Mouse (Mus musculus): ENCODE measurements at regions not wholly inside any gene's neighbourhood (a gene's known extent, or its start where the extent isn't known, plus 50 kb on each side); places are given as distances from the start of the nearest gene placed in this dataset.

GRCm38 (mm10) chr6:118330496-118330895 is 88.8 kb downstream of the Bms1 start:
- 90% methylated on average over 7 of the region's 7 CpGs for WGBS
- H3K4me1 ChIP-seq (replicated peaks), result no peaks in the 10 kb centered on the region
- H3K4me2 ChIP-seq, result no peak overlapping the region

GRCm38 (mm10) chr6:118327458-118327857 is 91.8 kb downstream of the Bms1 start:
- Histone ChIP-seq H3K27me3 (no peaks in the 10 kb centered on the region), H3K4me3 (replicated peaks) (no peak overlapping the region), H3K4me1 (replicated peaks) (no peaks in the 10 kb centered on the region), H3K27ac (no peak overlapping the region), H3K9ac (replicated peaks) (no peak overlapping the region), H3K4me2 (no peak overlapping the region), H3K36me3 (no peaks in the 10 kb centered on the region), H3K9me3 (peaks cover 4% of the 10 kb centered on the region; the same call in 1 of the 2 replicates)
- no peak for ATAC-seq (ENCODE audit: insufficient number of reproducible peaks, insufficient read depth, low FRiP score, low TSS enrichment, low read depth)
- WGBS, result 71% methylated on average over 6 of the region's 6 CpGs

More at GRCm38 (mm10) chr6:118330496-118330895, 88.8 kb downstream of the Bms1 start:
- H3K9me3 ChIP-seq, result peaks cover 4% of the 10 kb centered on the region; the same call in 1 of the 2 replicates
- ATAC-seq (ENCODE audit: insufficient number of reproducible peaks, insufficient read depth, low FRiP score, low TSS enrichment, low read depth), result no peak
- H3K27me3 ChIP-seq, result no peaks in the 10 kb centered on the region
- H3K4me3 ChIP-seq (replicated peaks), result no peak overlapping the region
- no peak overlapping the region for H3K27ac ChIP-seq
- no peaks in the 10 kb centered on the region for H3K36me3 ChIP-seq
- no peak overlapping the region for H3K9ac ChIP-seq (replicated peaks)

- ATAC-seq (ENCODE audit: insufficient number of reproducible peaks, insufficient read depth, low FRiP score, low TSS enrichment, low read depth), result no peak
- no peaks in the 10 kb centered on the region for H3K4me1 ChIP-seq (replicated peaks)
- H3K4me3 ChIP-seq (replicated peaks), result no peak overlapping the region
- H3K4me2 ChIP-seq, result no peak overlapping the region
- no peaks in the 10 kb centered on the region for H3K36me3 ChIP-seq
- H3K27ac ChIP-seq, result no peak overlapping the region
- 96% methylated on average over 1 of the region's 1 CpGs for WGBS
- no peak overlapping the region for H3K9ac ChIP-seq (replicated peaks)
- H3K9me3 ChIP-seq, result peaks cover 4% of the 10 kb centered on the region; the same call in 1 of the 2 replicates
- H3K27me3 ChIP-seq, result no peaks in the 10 kb centered on the region
Measured at GRCm38 (mm10) chr6:118325681-118326080, 93.6 kb downstream of the Bms1 start.

- no peaks in the 10 kb centered on the region for H3K36me3 ChIP-seq
- H3K9me3 ChIP-seq, result no peaks in the 10 kb centered on the region
- no peak for ATAC-seq (ENCODE audit: insufficient number of reproducible peaks, insufficient read depth, low FRiP score, low TSS enrichment, low read depth)
- H3K9ac ChIP-seq (replicated peaks), result no peak overlapping the region
- H3K27ac ChIP-seq, result no peak overlapping the region
- no peaks in the 10 kb centered on the region for H3K27me3 ChIP-seq
- H3K4me1 ChIP-seq (replicated peaks), result no peaks in the 10 kb centered on the region
- no peak overlapping the region for H3K4me2 ChIP-seq
- H3K4me3 ChIP-seq (replicated peaks), result no peak overlapping the region
- 77% methylated on average over 4 of the region's 4 CpGs for WGBS
Measured at GRCm38 (mm10) chr6:118324559-118324958, 94.7 kb downstream of the Bms1 start.

GRCm38 (mm10) chr6:118323052-118323451 is 96.2 kb downstream of the Bms1 start:
- Histone ChIP-seq H3K9ac (replicated peaks) (no peak overlapping the region), H3K9me3 (no peaks in the 10 kb centered on the region), H3K4me3 (replicated peaks) (no peak overlapping the region), H3K27me3 (no peaks in the 10 kb centered on the region), H3K27ac (no peak overlapping the region), H3K4me1 (replicated peaks) (no peaks in the 10 kb centered on the region), H3K36me3 (no peaks in the 10 kb centered on the region), H3K4me2 (no peak overlapping the region)
- no peak for ATAC-seq (ENCODE audit: insufficient number of reproducible peaks, insufficient read depth, low FRiP score, low TSS enrichment, low read depth)
- 80% methylated on average over 6 of the region's 6 CpGs for WGBS

GRCm38 (mm10) chr6:118322631-118323030 is 96.6 kb downstream of the Bms1 start:
- H3K4me1 ChIP-seq (replicated peaks), result no peaks in the 10 kb centered on the region
- H3K4me3 ChIP-seq (replicated peaks), result no peak overlapping the region
- no peak overlapping the region for H3K4me2 ChIP-seq
- H3K27me3 ChIP-seq, result no peaks in the 10 kb centered on the region
- no peaks in the 10 kb centered on the region for H3K9me3 ChIP-seq
- H3K36me3 ChIP-seq, result no peaks in the 10 kb centered on the region
- WGBS, result 74% methylated on average over 5 of the region's 5 CpGs
- H3K9ac ChIP-seq (replicated peaks), result no peak overlapping the region
- H3K27ac ChIP-seq, result no peak overlapping the region
- no peak for ATAC-seq (ENCODE audit: insufficient number of reproducible peaks, insufficient read depth, low FRiP score, low TSS enrichment, low read depth)

- no peak for ATAC-seq (ENCODE audit: insufficient number of reproducible peaks, insufficient read depth, low FRiP score, low TSS enrichment, low read depth)
- Histone ChIP-seq H3K4me3 (replicated peaks) (no peak overlapping the region), H3K27me3 (no peaks in the 10 kb centered on the region), H3K36me3 (no peaks in the 10 kb centered on the region), H3K9me3 (no peaks in the 10 kb centered on the region), H3K9ac (replicated peaks) (no peak overlapping the region), H3K4me1 (replicated peaks) (no peaks in the 10 kb centered on the region), H3K27ac (no peak overlapping the region), H3K4me2 (no peak overlapping the region)
- 94% methylated on average over 6 of the region's 6 CpGs for WGBS
Measured at GRCm38 (mm10) chr6:118322061-118322460, 97.2 kb downstream of the Bms1 start.

GRCm38 (mm10) chr6:118320021-118320525 is 99.2 kb downstream of the Bms1 start:
- H3K9me3 ChIP-seq, result no peaks in the 10 kb centered on the region
- 90% methylated on average over 7 of the region's 7 CpGs for WGBS
- H3K27ac ChIP-seq, result no peak overlapping the region
- ATAC-seq (ENCODE audit: insufficient number of reproducible peaks, insufficient read depth, low FRiP score, low TSS enrichment, low read depth), result no peak
- H3K9ac ChIP-seq (replicated peaks), result no peak overlapping the region
- no peaks in the 10 kb centered on the region for H3K36me3 ChIP-seq
- no peaks in the 10 kb centered on the region; the same call in 1 of the 2 replicates for H3K27me3 ChIP-seq
- peaks cover 5% of the 10 kb centered on the region for H3K4me1 ChIP-seq (replicated peaks)
- no peak overlapping the region for H3K4me2 ChIP-seq
- no peak overlapping the region for H3K4me3 ChIP-seq (replicated peaks)

- no peaks in the 10 kb centered on the region for H3K9me3 ChIP-seq
- WGBS, result 86% methylated on average over 6 of the region's 6 CpGs
- H3K36me3 ChIP-seq, result no peaks in the 10 kb centered on the region
- no peak for ATAC-seq (ENCODE audit: insufficient number of reproducible peaks, insufficient read depth, low FRiP score, low TSS enrichment, low read depth)
- H3K27me3 ChIP-seq, result no peaks in the 10 kb centered on the region; the same call in 1 of the 2 replicates
- no peak overlapping the region for H3K4me3 ChIP-seq (replicated peaks)
- H3K4me1 ChIP-seq (replicated peaks), result peaks cover 10% of the 10 kb centered on the region
- no peak overlapping the region for H3K4me2 ChIP-seq
- H3K9ac ChIP-seq (replicated peaks), result no peak overlapping the region
- no peak overlapping the region for H3K27ac ChIP-seq
Measured at GRCm38 (mm10) chr6:118315881-118316280, 103.4 kb downstream of the Bms1 start.

- Histone ChIP-seq H3K27ac (no peak overlapping the region), H3K27me3 (no peaks in the 10 kb centered on the region; the same call in 1 of the 2 replicates), H3K4me2 (no peak overlapping the region), H3K9me3 (no peaks in the 10 kb centered on the region), H3K9ac (replicated peaks) (0 out of 2 replicates have a peak overlapping the region, but pooled peaks have one; percentile 18), H3K4me3 (replicated peaks) (no peak overlapping the region), H3K4me1 (replicated peaks) (peaks cover 10% of the 10 kb centered on the region), H3K36me3 (no peaks in the 10 kb centered on the region)
- WGBS, result 26% methylated on average over 13 of the region's 13 CpGs
- no peak for ATAC-seq (ENCODE audit: insufficient number of reproducible peaks, insufficient read depth, low FRiP score, low TSS enrichment, low read depth)
Measured at GRCm38 (mm10) chr6:118314941-118315687, 104.2 kb downstream of the Bms1 start.

GRCm38 (mm10) chr6:118311081-118311480 is 108.2 kb downstream of the Bms1 start:
- no peak for ATAC-seq (ENCODE audit: insufficient number of reproducible peaks, insufficient read depth, low FRiP score, low TSS enrichment, low read depth)
- 76% methylated on average over 9 of the region's 9 CpGs for WGBS
- H3K27ac ChIP-seq, result no peak overlapping the region
- H3K27me3 ChIP-seq, result no peaks in the 10 kb centered on the region
- no peak overlapping the region for H3K4me2 ChIP-seq
- no peaks in the 10 kb centered on the region for H3K9me3 ChIP-seq
- no peaks in the 10 kb centered on the region for H3K36me3 ChIP-seq
- no peak overlapping the region for H3K9ac ChIP-seq (replicated peaks)
- H3K4me3 ChIP-seq (replicated peaks), result no peak overlapping the region
- H3K4me1 ChIP-seq (replicated peaks), result peaks cover 10% of the 10 kb centered on the region

- Histone ChIP-seq H3K27ac (no peak overlapping the region), H3K9ac (replicated peaks) (no peak overlapping the region), H3K4me2 (no peak overlapping the region), H3K4me1 (replicated peaks) (peaks cover 3% of the 10 kb centered on the region), H3K9me3 (no peaks in the 10 kb centered on the region), H3K27me3 (no peaks in the 10 kb centered on the region), H3K4me3 (replicated peaks) (no peak overlapping the region), H3K36me3 (no peaks in the 10 kb centered on the region)
- WGBS, result 82% methylated on average over 2 of the region's 2 CpGs
- no peak for ATAC-seq (ENCODE audit: insufficient number of reproducible peaks, insufficient read depth, low FRiP score, low TSS enrichment, low read depth)
Measured at GRCm38 (mm10) chr6:118309923-118310322, 109.4 kb downstream of the Bms1 start.
